Mouse (Mus musculus): ENCODE results near the gene Castor2. TPM values are rescaled to one million over a fixed set of nuclear protein-coding genes. Genes with fewer than 3 reads are reported as not detected.

Castor2 gene
- polyA plus RNA-seq (2012; rRNA removed) (10.3 and 13.4 TPM in 2 replicates), polyA plus RNA-seq (2014; fragmentation: Nextera tagmentation; extraction: Ambion mirVana) (10.8 and 11.5 TPM in 2 replicates)

DNA sequence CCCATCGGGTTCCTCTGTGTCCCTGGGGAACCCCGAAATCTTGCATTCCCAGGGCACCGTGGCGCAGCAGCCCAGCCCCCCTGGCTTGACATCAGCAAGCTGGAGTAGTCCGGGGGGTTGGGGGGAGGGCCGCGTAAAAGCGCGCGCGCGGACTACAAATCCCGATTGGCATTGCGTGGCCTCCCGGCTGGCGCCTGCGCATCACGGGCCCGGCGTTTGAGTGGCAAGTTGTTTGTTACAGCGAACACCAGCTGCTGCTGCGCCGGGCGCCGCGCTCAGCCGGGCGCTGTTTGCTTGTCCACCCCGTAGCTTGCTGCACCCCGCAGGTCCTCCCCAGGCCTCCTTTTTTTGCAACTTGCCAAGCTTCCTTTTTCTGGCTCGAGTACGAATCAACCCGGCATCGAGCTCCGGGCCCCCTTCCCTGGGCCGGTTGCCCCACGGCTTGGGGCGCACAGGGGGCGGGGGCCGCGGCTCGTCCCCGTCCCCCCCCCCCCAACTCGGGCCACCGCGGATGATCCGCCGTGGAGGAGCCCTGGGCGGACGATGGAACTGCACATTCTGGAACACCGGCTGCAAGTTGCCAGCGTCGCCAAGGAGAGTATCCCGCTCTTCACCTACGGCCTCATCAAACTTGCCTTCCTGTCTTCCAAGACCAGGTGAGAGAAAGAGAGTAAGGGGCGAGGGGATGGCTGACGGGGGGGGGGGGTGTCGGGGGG is at the start of gene Castor2:
Gene Castor2, plus strand, starts transcription at position 216 of the 716 bp plus-strand sequence.
- H3K9ac ChIP-seq (ENCODE audit: low read depth, low read length, severe bottlenecking): peak within 1 kb of the TSS; percentile 75
- H3K9me3 ChIP-seq (ENCODE audit: control insufficient read depth, low read length): no peaks in the 10 kb centered on the region
- peak within 1 kb of the TSS; percentile 88 for H3K4me2 ChIP-seq (replicated peaks; ENCODE audit: low read depth, low read length, severe bottlenecking)
- TF ChIP-seq POLR2A (IDR thresholded peaks at IDR 0.05; ENCODE audit: borderline replicate concordance, extremely low read depth, insufficient read depth, insufficient read length): peak; percentile 44; the same call in 1 of the 2 replicates
- WGBS: 1% methylated on average over 45 of the region's 58 CpGs
- DNase-seq (ENCODE audit: low spot score) (peak; percentile 95), ATAC-seq (ENCODE audit: low FRiP score, low read depth) (peak; percentile 95)
- peak within 1 kb of the TSS; percentile 73 for H3K4me3 ChIP-seq (replicated peaks; ENCODE audit: low read length)
- no peaks in the 10 kb centered on the region for H3K27me3 ChIP-seq (ENCODE audit: control insufficient read depth, insufficient read depth, low read length)
- H3K36me3 ChIP-seq (ENCODE audit: control insufficient read depth, insufficient read depth, low read length): no peaks in the 10 kb centered on the region
- H3K27ac ChIP-seq (replicated peaks; ENCODE audit: low read depth, low read length): peak within 1 kb of the TSS; percentile 56; the same call in 1 of the 2 replicates
- peaks cover 13% of the 10 kb centered on the region; the same call in 1 of the 2 replicates for H3K4me1 ChIP-seq (ENCODE audit: control insufficient read depth, insufficient read depth, low read length)

- 15% methylated on average over 10 of the region's 10 CpGs for WGBS
- no peak for TF ChIP-seq POLR2A (IDR thresholded peaks at IDR 0.05; ENCODE audit: borderline replicate concordance, extremely low read depth, insufficient read depth, insufficient read length)
- no peak overlapping the region for H3K4me2 ChIP-seq (replicated peaks; ENCODE audit: low read depth, low read length, severe bottlenecking)
- H3K9me3 ChIP-seq (ENCODE audit: control insufficient read depth, low read length): peaks cover 3% of the 10 kb centered on the region; the same call in 1 of the 2 replicates
- ATAC-seq (ENCODE audit: low FRiP score, low read depth) (no peak), DNase-seq (ENCODE audit: low spot score) (no peak)
- no peak overlapping the region for H3K27ac ChIP-seq (replicated peaks; ENCODE audit: low read depth, low read length)
- H3K27me3 ChIP-seq (ENCODE audit: control insufficient read depth, insufficient read depth, low read length): no peaks in the 10 kb centered on the region
- no peak overlapping the region for H3K4me3 ChIP-seq (replicated peaks; ENCODE audit: low read length)
- H3K36me3 ChIP-seq (ENCODE audit: control insufficient read depth, insufficient read depth, low read length): no peaks in the 10 kb centered on the region
- no peaks in the 10 kb centered on the region for H3K4me1 ChIP-seq (ENCODE audit: control insufficient read depth, insufficient read depth, low read length)
- H3K9ac ChIP-seq (ENCODE audit: low read depth, low read length, severe bottlenecking): no peak overlapping the region
These were observed 48.8 kb upstream of the Castor2 start for GRCm38 (mm10) chr5:134050711-134051110.

- no peak overlapping the region for H3K4me3 ChIP-seq (replicated peaks; ENCODE audit: low read length)
These were observed 46.9 kb upstream of the Castor2 start for GRCm38 (mm10) chr5:134052614-134053013.

GRCm38 (mm10) chr5:134054496-134054895 is 45.0 kb upstream of the Castor2 start:
- Histone ChIP-seq H3K27me3 (ENCODE audit: control insufficient read depth, insufficient read depth, low read length) (no peaks in the 10 kb centered on the region), H3K36me3 (ENCODE audit: control insufficient read depth, insufficient read depth, low read length) (no peaks in the 10 kb centered on the region), H3K27ac (replicated peaks; ENCODE audit: low read depth, low read length) (no peak overlapping the region), H3K4me1 (ENCODE audit: control insufficient read depth, insufficient read depth, low read length) (peaks cover 4% of the 10 kb centered on the region), H3K4me2 (replicated peaks; ENCODE audit: low read depth, low read length, severe bottlenecking) (no peak overlapping the region), H3K4me3 (replicated peaks; ENCODE audit: low read length) (no peak overlapping the region), H3K9ac (ENCODE audit: low read depth, low read length, severe bottlenecking) (no peak overlapping the region), H3K9me3 (ENCODE audit: control insufficient read depth, low read length) (no peaks in the 10 kb centered on the region)
- DNase-seq (ENCODE audit: low spot score) (no peak), ATAC-seq (ENCODE audit: low FRiP score, low read depth) (no peak)
- 91% methylated on average over 4 of the region's 4 CpGs for WGBS
- TF ChIP-seq POLR2A (IDR thresholded peaks at IDR 0.05; ENCODE audit: borderline replicate concordance, extremely low read depth, insufficient read depth, insufficient read length): no peak

More at GRCm38 (mm10) chr5:134052614-134053013, 46.9 kb upstream of the Castor2 start:
- Histone ChIP-seq H3K27ac (replicated peaks; ENCODE audit: low read depth, low read length) (no peak overlapping the region), H3K4me2 (replicated peaks; ENCODE audit: low read depth, low read length, severe bottlenecking) (no peak overlapping the region), H3K36me3 (ENCODE audit: control insufficient read depth, insufficient read depth, low read length) (no peaks in the 10 kb centered on the region), H3K27me3 (ENCODE audit: control insufficient read depth, insufficient read depth, low read length) (no peaks in the 10 kb centered on the region), H3K4me1 (ENCODE audit: control insufficient read depth, insufficient read depth, low read length) (no peaks in the 10 kb centered on the region), H3K9ac (ENCODE audit: low read depth, low read length, severe bottlenecking) (no peak overlapping the region), H3K9me3 (ENCODE audit: control insufficient read depth, low read length) (no peaks in the 10 kb centered on the region)
- 86% methylated on average over 4 of the region's 4 CpGs for whole genome bisulfite sequencing
- ATAC-seq (ENCODE audit: low FRiP score, low read depth) (no peak), DNase-seq (ENCODE audit: low spot score) (no peak)
- TF ChIP-seq POLR2A (IDR thresholded peaks at IDR 0.05; ENCODE audit: borderline replicate concordance, extremely low read depth, insufficient read depth, insufficient read length): no peak

GRCm38 (mm10) chr5:134058793-134059352 is 40.6 kb upstream of the Castor2 start:
- ATAC-seq (ENCODE audit: low FRiP score, low read depth) (no peak), DNase-seq (ENCODE audit: low spot score) (no peak)
- Histone ChIP-seq H3K4me3 (replicated peaks; ENCODE audit: low read length) (no peak overlapping the region), H3K4me2 (replicated peaks; ENCODE audit: low read depth, low read length, severe bottlenecking) (no peak overlapping the region), H3K27ac (replicated peaks; ENCODE audit: low read depth, low read length) (no peak overlapping the region), H3K36me3 (ENCODE audit: control insufficient read depth, insufficient read depth, low read length) (no peaks in the 10 kb centered on the region), H3K9ac (ENCODE audit: low read depth, low read length, severe bottlenecking) (no peak overlapping the region), H3K9me3 (ENCODE audit: control insufficient read depth, low read length) (no peaks in the 10 kb centered on the region), H3K27me3 (ENCODE audit: control insufficient read depth, insufficient read depth, low read length) (no peaks in the 10 kb centered on the region), H3K4me1 (ENCODE audit: control insufficient read depth, insufficient read depth, low read length) (peaks cover 4% of the 10 kb centered on the region)
- 17% methylated on average over 13 of the region's 13 CpGs for WGBS
- TF ChIP-seq POLR2A (IDR thresholded peaks at IDR 0.05; ENCODE audit: borderline replicate concordance, extremely low read depth, insufficient read depth, insufficient read length): no peak
